Mouse (Mus musculus) kidney, adult 11 months (tissue): ENCODE measurements around the gene Tspan33.

ENCODE experiments used
- DNase-seq: peaks from one replicate; pipeline ENCODE4 v3.0.0; 2022

The Tspan33 gene

GRCm38 (mm10) chr6:29699085-29699745 is 5.2 kb downstream of the Tspan33 start:
- no peak for DNase-seq

GRCm38 (mm10) chr6:29701051-29701450 is 7.0 kb downstream of the Tspan33 start:
- DNase-seq = no peak

- DNase-seq = no peak
Observed at GRCm38 (mm10) chr6:29702126-29702525, 8.1 kb downstream of the Tspan33 start.

GRCm38 (mm10) chr6:29704143-29704542 is 10.1 kb downstream of the Tspan33 start:
- DNase-seq = no peak

- no peak for DNase-seq
Observed at GRCm38 (mm10) chr6:29707902-29708301, 13.9 kb downstream of the Tspan33 start.

- no peak for DNase-seq
Observed at GRCm38 (mm10) chr6:29711318-29711717, 17.3 kb downstream of the Tspan33 start.

GRCm38 (mm10) chr6:29712011-29712584 is 18.1 kb downstream of the Tspan33 start:
- DNase-seq = no peak

- DNase-seq = no peak
Observed at GRCm38 (mm10) chr6:29716624-29717365, 22.8 kb downstream of the Tspan33 start.

GRCm38 (mm10) chr6:29717541-29717940 is 23.5 kb downstream of the Tspan33 start:
- no peak for DNase-seq

- DNase-seq = no peak
Observed at GRCm38 (mm10) chr6:29717952-29718521, 24.0 kb downstream of the Tspan33 start.

- DNase-seq = no peak
Observed at GRCm38 (mm10) chr6:29718894-29719329, 24.9 kb downstream of the Tspan33 start.

- no peak for DNase-seq
Observed at GRCm38 (mm10) chr6:29721890-29722289, 27.9 kb downstream of the Tspan33 start.

GRCm38 (mm10) chr6:29726576-29727200 is 32.7 kb downstream of the Tspan33 start:
- DNase-seq = no peak

GRCm38 (mm10) chr6:29728035-29728434 is 34.0 kb downstream of the Tspan33 start:
- no peak for DNase-seq

- no peak for DNase-seq
Observed at GRCm38 (mm10) chr6:29729491-29729890, 35.5 kb downstream of the Tspan33 start.

- DNase-seq = peak; percentile 68
Observed at GRCm38 (mm10) chr6:29735336-29735688, 41.3 kb downstream of the Tspan33 start, which contains the start of gene Smo. Gene Smo (plus strand): TSS chr6:29735503.

- peak; percentile 48 for DNase-seq
Observed at GRCm38 (mm10) chr6:29735689-29736451, 41.8 kb downstream of the Tspan33 start.

GRCm38 (mm10) chr6:29736610-29737458 is 42.8 kb downstream of the Tspan33 start:
- no peak for DNase-seq

GRCm38 (mm10) chr6:29751466-29752152 is 57.6 kb downstream of the Tspan33 start:
- no peak for DNase-seq

GRCm38 (mm10) chr6:29753336-29753735 is 59.3 kb downstream of the Tspan33 start:
- DNase-seq = no peak

- DNase-seq = no peak
Observed at GRCm38 (mm10) chr6:29756001-29756400, 62.0 kb downstream of the Tspan33 start.
